Mouse (Mus musculus) heart, embryonic 16.5 days (tissue): Measurements from ENCODE around the gene Ppp6r3. TPM values are rescaled to one million over a fixed set of nuclear protein-coding genes. Genes with fewer than 3 reads are reported as not detected.

ENCODE experiments used
- ATAC-seq: fragments of 200-750 bp; cut with Nextera tagmentation; replicated peaks from 2 replicates; pipeline ENCODE4 v1.8.0; 2017; ENCODE audit warnings: moderate number of reproducible peaks; ENCODE audit not compliant: insufficient read depth, low FRiP score; ENCODE audit errors: extremely low read depth
- H3K27ac ChIP-seq: fragments of 300-500 bp; sonication (generic); 2 replicates; pipeline ENCODE4 v1.5.1; 2014; ENCODE audit warnings: mild to moderate bottlenecking, low read length, control low read depth, moderate library complexity
- H3K27me3 ChIP-seq: fragments of 300-500 bp; sonication (generic); 2 replicates; pipeline ENCODE4 v1.6.1; 2014; ENCODE audit warnings: low read length, mixed read lengths; ENCODE audit not compliant: control insufficient read depth, insufficient read depth
- H3K36me3 ChIP-seq: fragments of 300-500 bp; sonication (generic); 2 replicates; pipeline ENCODE4 v1.6.1; 2014; ENCODE audit not compliant: control insufficient read depth, insufficient read depth
- H3K4me1 ChIP-seq: fragments of 300-500 bp; sonication (generic); 2 replicates; pipeline ENCODE4 v1.6.1; 2014; ENCODE audit warnings: low read length, mixed read lengths; ENCODE audit not compliant: control insufficient read depth, insufficient read depth
- H3K4me2 ChIP-seq: fragments of 300-500 bp; sonication (generic); 2 replicates; pipeline ENCODE4 v1.6.1; 2014; ENCODE audit warnings: low read depth, mild to moderate bottlenecking, control low read depth, low read length
- H3K4me3 ChIP-seq: fragments of 300-500 bp; sonication (generic); 2 replicates; pipeline ENCODE4 v1.5.1; 2014; ENCODE audit warnings: mild to moderate bottlenecking, control low read depth, low read length
- H3K9ac ChIP-seq: fragments of 300-500 bp; sonication (generic); 2 replicates; pipeline ENCODE4 v1.6.1; 2014; ENCODE audit warnings: low read length, control low read depth
- H3K9me3 ChIP-seq: fragments of 300-500 bp; sonication (generic); replicated peaks from 2 replicates; pipeline ENCODE4 v1.6.1; 2016; ENCODE audit warnings: low read length; ENCODE audit not compliant: control insufficient read depth
- WGBS: fragments of 180-500 bp; shearing (Covaris S2); extraction: QIAGEN DNeasy Blood & Tissue Kit; methylation state at CpG from one replicate; pipeline ENCODE4 v1.1.7; 2014; 5-methylcytosine and 5-hydroxymethylcytosine counted together
- polyA plus RNA-seq: library from polyadenylated mRNA; unstranded; fragments of >200 nt; fragmentation: Nextera tagmentation; extraction: Ambion mirVana; gene quantifications from 2 replicates; pipeline ENCODE4 v1.2.1, GENCODE M21; 2015

Ppp6r3 gene
- polyA plus RNA-seq, 1 experiment from 2014 or later = 53.3 TPM

DNA sequence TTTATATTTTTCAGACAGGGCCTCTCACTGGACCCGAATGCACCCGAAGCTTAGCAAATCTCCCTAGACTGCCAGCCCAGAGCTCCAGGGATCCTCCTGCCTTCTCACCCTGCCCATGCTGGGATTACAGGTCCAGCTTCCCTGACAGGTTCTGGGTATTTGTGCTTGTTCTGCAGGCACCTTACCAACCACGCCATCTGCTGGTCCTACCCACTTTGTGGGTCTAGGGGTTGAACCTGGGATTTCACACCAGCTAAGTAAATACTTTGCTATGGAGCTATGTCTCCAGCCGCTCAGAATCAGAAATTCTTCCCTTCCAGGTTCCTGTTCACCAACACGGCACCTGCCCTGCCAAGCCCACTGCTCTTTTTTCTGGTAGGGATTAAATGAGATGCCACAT is 137.6 kb downstream of the Ppp6r3 start:
- WGBS = 63% methylated on average over 5 of the region's 5 CpGs
- Histone ChIP-seq H3K27ac (no peak overlapping the region), H3K4me3 (no peak overlapping the region), H3K4me2 (no peak overlapping the region), H3K36me3 (no peaks in the 10 kb centered on the region), H3K9me3 (no peaks in the 10 kb centered on the region), H3K9ac (no peak overlapping the region), H3K4me1 (no peaks in the 10 kb centered on the region), H3K27me3 (peaks cover 2% of the 10 kb centered on the region)
- ATAC-seq = no peak

DNA sequence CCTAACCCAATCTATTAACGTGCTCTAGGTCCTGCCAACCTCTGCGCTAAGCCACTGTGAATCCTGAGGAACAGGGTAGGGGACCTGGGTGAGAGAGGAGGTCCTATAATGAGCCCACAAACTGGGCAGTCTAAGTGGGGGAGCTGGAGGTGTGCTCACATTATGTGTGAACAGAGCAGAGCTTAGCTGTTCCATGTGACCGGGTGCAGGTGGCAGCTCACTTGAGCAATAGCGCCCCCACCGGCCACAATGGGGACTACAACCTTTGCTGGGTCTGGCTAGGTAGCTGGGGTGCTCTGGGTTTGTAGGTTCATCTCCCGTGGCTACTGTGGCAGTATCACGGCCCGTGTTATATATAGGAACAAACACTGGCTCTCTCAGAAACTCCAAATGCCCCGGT is 138.7 kb downstream of the Ppp6r3 start:
- H3K9me3 ChIP-seq = no peaks in the 10 kb centered on the region
- no peak overlapping the region for H3K4me3 ChIP-seq
- no peak overlapping the region for H3K9ac ChIP-seq
- no peaks in the 10 kb centered on the region; the same call in 1 of the 2 replicates for H3K27me3 ChIP-seq
- 0 out of 2 replicates have a peak, but pooled peaks have one; percentile 37 for ATAC-seq
- H3K4me2 ChIP-seq = no peak overlapping the region
- no peaks in the 10 kb centered on the region for H3K4me1 ChIP-seq
- WGBS = 48% methylated on average over 9 of the region's 9 CpGs
- no peak overlapping the region for H3K27ac ChIP-seq
- no peaks in the 10 kb centered on the region for H3K36me3 ChIP-seq

GRCm38 (mm10) chr19:3435824-3436223 is 139.7 kb downstream of the Ppp6r3 start:
- no peaks in the 10 kb centered on the region for H3K9me3 ChIP-seq
- no peaks in the 10 kb centered on the region; the same call in 1 of the 2 replicates for H3K27me3 ChIP-seq
- no peaks in the 10 kb centered on the region for H3K36me3 ChIP-seq
- H3K9ac ChIP-seq = no peak overlapping the region
- no peaks in the 10 kb centered on the region for H3K4me1 ChIP-seq
- H3K4me2 ChIP-seq = no peak overlapping the region
- no peak overlapping the region for H3K27ac ChIP-seq
- WGBS = 82% methylated on average over 3 of the region's 3 CpGs
- H3K4me3 ChIP-seq = no peak overlapping the region
- ATAC-seq = no peak

GRCm38 (mm10) chr19:3434641-3435040 is 140.9 kb downstream of the Ppp6r3 start:
- H3K27ac ChIP-seq = no peak overlapping the region
- H3K9ac ChIP-seq = no peak overlapping the region
- WGBS = 39% methylated on average over 4 of the region's 4 CpGs
- H3K36me3 ChIP-seq = no peaks in the 10 kb centered on the region
- no peaks in the 10 kb centered on the region for H3K4me1 ChIP-seq
- no peak overlapping the region for H3K4me3 ChIP-seq
- H3K27me3 ChIP-seq = no peaks in the 10 kb centered on the region; the same call in 1 of the 2 replicates
- H3K4me2 ChIP-seq = no peak overlapping the region
- ATAC-seq = no peak
- no peaks in the 10 kb centered on the region for H3K9me3 ChIP-seq

- H3K4me1 ChIP-seq = no peaks in the 10 kb centered on the region
- ATAC-seq = no peak
Measured at GRCm38 (mm10) chr19:3434124-3434523, 141.4 kb downstream of the Ppp6r3 start.

GRCm38 (mm10) chr19:3431969-3432368 is 143.6 kb downstream of the Ppp6r3 start:
- no peak overlapping the region for H3K4me3 ChIP-seq
- no peaks in the 10 kb centered on the region for H3K27me3 ChIP-seq
- no peak overlapping the region for H3K27ac ChIP-seq
- no peaks in the 10 kb centered on the region for H3K4me1 ChIP-seq
- no peak for ATAC-seq
- no peaks in the 10 kb centered on the region for H3K36me3 ChIP-seq
- H3K4me2 ChIP-seq = no peak overlapping the region
- WGBS = 38% methylated on average over 2 of the region's 2 CpGs
- H3K9me3 ChIP-seq = no peaks in the 10 kb centered on the region
- H3K9ac ChIP-seq = no peak overlapping the region

More at GRCm38 (mm10) chr19:3434124-3434523, 141.4 kb downstream of the Ppp6r3 start:
- H3K9me3 ChIP-seq = no peaks in the 10 kb centered on the region
- no peak overlapping the region for H3K4me2 ChIP-seq
- no peak overlapping the region for H3K4me3 ChIP-seq
- H3K9ac ChIP-seq = no peak overlapping the region
- H3K36me3 ChIP-seq = no peaks in the 10 kb centered on the region
- 36% methylated on average over 4 of the region's 4 CpGs for WGBS
- no peaks in the 10 kb centered on the region; the same call in 1 of the 2 replicates for H3K27me3 ChIP-seq
- no peak overlapping the region for H3K27ac ChIP-seq

GRCm38 (mm10) chr19:3431066-3431465 is 144.5 kb downstream of the Ppp6r3 start:
- Histone ChIP-seq H3K9me3 (no peaks in the 10 kb centered on the region), H3K27me3 (no peaks in the 10 kb centered on the region), H3K4me3 (no peak overlapping the region), H3K4me2 (no peak overlapping the region), H3K36me3 (no peaks in the 10 kb centered on the region), H3K4me1 (no peaks in the 10 kb centered on the region), H3K27ac (no peak overlapping the region), H3K9ac (no peak overlapping the region)
- 0 out of 2 replicates have a peak, but pooled peaks have one; percentile 46 for ATAC-seq
- 69% methylated on average over 7 of the region's 7 CpGs for WGBS

DNA sequence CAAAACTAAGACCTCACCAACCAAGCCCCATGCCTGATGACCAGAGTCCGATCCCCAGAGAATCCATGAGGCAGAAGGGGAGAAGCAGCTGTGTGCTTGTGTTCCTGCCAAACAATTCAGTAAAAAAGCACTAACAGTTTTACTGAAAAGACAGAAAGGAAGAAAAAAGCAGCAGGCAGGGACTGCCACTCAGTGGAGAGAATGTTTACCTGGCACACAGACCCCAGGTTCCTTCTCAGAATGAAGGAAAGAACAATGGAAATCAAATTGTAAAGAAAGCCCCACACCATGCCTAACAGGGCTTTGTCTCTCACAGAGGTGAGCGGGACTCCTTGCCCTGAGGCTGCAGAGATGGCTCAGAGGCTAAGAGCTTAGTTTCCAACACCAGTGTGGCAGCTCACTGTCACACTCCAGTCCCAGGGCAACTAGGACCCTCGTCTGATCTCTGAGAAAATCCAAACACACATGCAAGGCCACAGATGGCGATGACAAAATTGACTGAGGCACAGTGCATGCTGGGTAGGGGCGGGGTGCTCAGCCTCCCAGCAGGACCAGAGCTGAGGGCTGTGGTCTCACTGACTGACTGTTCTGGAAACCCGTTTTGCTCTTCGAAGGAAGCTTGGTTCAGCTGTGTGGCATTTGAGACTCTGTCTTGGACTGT is 146.3 kb downstream of the Ppp6r3 start:
- Histone ChIP-seq H3K4me1 (no peaks in the 10 kb centered on the region), H3K4me2 (no peak overlapping the region), H3K27ac (no peak overlapping the region), H3K9me3 (no peaks in the 10 kb centered on the region), H3K27me3 (no peaks in the 10 kb centered on the region), H3K36me3 (no peaks in the 10 kb centered on the region), H3K4me3 (no peak overlapping the region), H3K9ac (no peak overlapping the region)
- no peak for ATAC-seq
- WGBS = 61% methylated on average over 7 of the region's 7 CpGs

- no peak for ATAC-seq
- Histone ChIP-seq H3K27me3 (no peaks in the 10 kb centered on the region), H3K36me3 (no peaks in the 10 kb centered on the region), H3K9ac (no peak overlapping the region), H3K4me2 (no peak overlapping the region), H3K4me1 (no peaks in the 10 kb centered on the region), H3K27ac (no peak overlapping the region), H3K4me3 (no peak overlapping the region), H3K9me3 (no peaks in the 10 kb centered on the region)
- 79% methylated on average over 15 of the region's 15 CpGs for WGBS
Measured at GRCm38 (mm10) chr19:3428057-3428830, 147.3 kb downstream of the Ppp6r3 start.
